Mouse (Mus musculus): ENCODE results near the gene Tmem8.
"Not testable (repeated sequence)": the region's sequence is repeated elsewhere in the genome, so short reads cannot be mapped to it uniquely, and the experiment has no call there.

Gene Tmem8

GRCm38 (mm10) chr17:26111722-26112121, 1.4 kb upstream of the Tmem8 start:
- no peak for DNase-seq (ENCODE audit: low spot score)

GRCm38 (mm10) chr17:26112751-26113150, 348 bp upstream of the Tmem8 start:
- DNase-seq (ENCODE audit: low spot score): no peak

GRCm38 (mm10) chr17:26114061-26114460, 962 bp downstream of the Tmem8 start:
- DNase-seq (ENCODE audit: low spot score): no peak

GRCm38 (mm10) chr17:26114461-26114860, 1.4 kb downstream of the Tmem8 start:
- not testable (repeated sequence) for DNase-seq (ENCODE audit: low spot score)

GRCm38 (mm10) chr17:26115205-26115898, 2.3 kb downstream of the Tmem8 start:
- DNase-seq (ENCODE audit: low spot score): peak; percentile 73

- DNase-seq (ENCODE audit: low spot score): no peak
These were observed 2.9 kb downstream of the Tmem8 start for GRCm38 (mm10) chr17:26115956-26116487.

GRCm38 (mm10) chr17:26116503-26117258, 3.6 kb downstream of the Tmem8 start:
- DNase-seq (ENCODE audit: low spot score): no peak

GRCm38 (mm10) chr17:26119766-26120710, 6.9 kb downstream of the Tmem8 start:
- peak; percentile 41 for DNase-seq (ENCODE audit: low spot score)

- no peak for DNase-seq (ENCODE audit: low spot score)
These were observed 9.5 kb downstream of the Tmem8 start for GRCm38 (mm10) chr17:26122431-26123140.

- peak; percentile 91 for DNase-seq (ENCODE audit: low spot score)
These were observed 10.2 kb downstream of the Tmem8 start, which contains the start of gene Mrpl28 for GRCm38 (mm10) chr17:26123267-26123684. Gene Mrpl28 (plus strand): TSS chr17:26123500.

- DNase-seq (ENCODE audit: low spot score): no peak
These were observed 11.5 kb downstream of the Tmem8 start for GRCm38 (mm10) chr17:26124560-26124959.

- no peak for DNase-seq (ENCODE audit: low spot score)
These were observed 12.1 kb downstream of the Tmem8 start for GRCm38 (mm10) chr17:26125226-26125625.

GRCm38 (mm10) chr17:26131062-26131732, 18.1 kb downstream of the Tmem8 start:
- DNase-seq (ENCODE audit: low spot score): no peak

- DNase-seq (ENCODE audit: low spot score): no peak
These were observed 19.1 kb downstream of the Tmem8 start for GRCm38 (mm10) chr17:26131856-26132853.

- no peak for DNase-seq (ENCODE audit: low spot score)
These were observed 24.1 kb downstream of the Tmem8 start for GRCm38 (mm10) chr17:26137106-26137750.

- no peak for DNase-seq (ENCODE audit: low spot score)
These were observed 24.6 kb downstream of the Tmem8 start for GRCm38 (mm10) chr17:26137751-26138130.

GRCm38 (mm10) chr17:26138239-26138836, 25.2 kb downstream of the Tmem8 start, which contains the start of gene Axin1:
Gene Axin1 (plus strand): TSS chr17:26138688.
- DNase-seq (ENCODE audit: low spot score): peak; percentile 96

- no peak for DNase-seq (ENCODE audit: low spot score)
These were observed 25.8 kb downstream of the Tmem8 start for GRCm38 (mm10) chr17:26138901-26139381.

All from lung, postnatal 25 days (tissue).